Mouse (Mus musculus) hindbrain, embryonic 13.5 days (tissue): ENCODE results near the gene Rab10. TPM values are rescaled to one million over a fixed set of nuclear protein-coding genes. Genes with fewer than 3 reads are reported as not detected.

ENCODE experiments used
- ATAC-seq: fragments of 200-750 bp; cut with Nextera tagmentation; 2 replicates; pipeline ENCODE4 v1.8.0; 2017; ENCODE audit warnings: moderate TSS enrichment; ENCODE audit not compliant: low FRiP score
- H3K27ac ChIP-seq: fragments of 300-500 bp; sonication (generic); 2 replicates; pipeline ENCODE4 v1.5.1; 2015; ENCODE audit warnings: inconsistent platforms, mild to moderate bottlenecking, moderate library complexity
- H3K27me3 ChIP-seq: fragments of 300-500 bp; sonication (generic); 2 replicates; pipeline ENCODE4 v1.6.1; 2015; ENCODE audit warnings: mild to moderate bottlenecking, inconsistent platforms
- H3K36me3 ChIP-seq: fragments of 300-500 bp; sonication (generic); 2 replicates; pipeline ENCODE4 v1.6.1; 2015; ENCODE audit warnings: mild to moderate bottlenecking, inconsistent platforms
- H3K4me1 ChIP-seq: fragments of 300-500 bp; sonication (generic); replicated peaks from 2 replicates; pipeline ENCODE4 v1.6.1; 2015; ENCODE audit warnings: inconsistent platforms
- H3K4me2 ChIP-seq: fragments of 300-500 bp; sonication (generic); 2 replicates; pipeline ENCODE4 v1.6.1; 2015; ENCODE audit warnings: inconsistent platforms, mild to moderate bottlenecking, moderate library complexity
- H3K4me3 ChIP-seq: fragments of 300-500 bp; sonication (generic); 2 replicates; pipeline ENCODE4 v1.5.1; 2015; ENCODE audit warnings: mild to moderate bottlenecking, inconsistent platforms
- H3K9ac ChIP-seq: fragments of 300-500 bp; sonication (generic); 2 replicates; pipeline ENCODE4 v1.6.1; 2015; ENCODE audit warnings: mild to moderate bottlenecking, inconsistent platforms
- H3K9me3 ChIP-seq: fragments of 300-500 bp; sonication (generic); 2 replicates; pipeline ENCODE4 v1.6.1; 2016; ENCODE audit warnings: inconsistent platforms
- WGBS: fragments of 180-500 bp; shearing (Covaris S2); methylation state at CpG from one replicate; pipeline ENCODE4 v1.1.7; 2015; 5-methylcytosine and 5-hydroxymethylcytosine counted together
- polyA plus RNA-seq: library from polyadenylated mRNA; unstranded; fragments of >200 nt; fragmentation: Nextera tagmentation; extraction: Ambion mirVana; gene quantifications from 2 replicates; pipeline ENCODE4 v1.2.1, GENCODE M21; 2015

Gene Rab10
- polyA plus RNA-seq, 1 experiment from 2014 or later, result 138 TPM

DNA sequence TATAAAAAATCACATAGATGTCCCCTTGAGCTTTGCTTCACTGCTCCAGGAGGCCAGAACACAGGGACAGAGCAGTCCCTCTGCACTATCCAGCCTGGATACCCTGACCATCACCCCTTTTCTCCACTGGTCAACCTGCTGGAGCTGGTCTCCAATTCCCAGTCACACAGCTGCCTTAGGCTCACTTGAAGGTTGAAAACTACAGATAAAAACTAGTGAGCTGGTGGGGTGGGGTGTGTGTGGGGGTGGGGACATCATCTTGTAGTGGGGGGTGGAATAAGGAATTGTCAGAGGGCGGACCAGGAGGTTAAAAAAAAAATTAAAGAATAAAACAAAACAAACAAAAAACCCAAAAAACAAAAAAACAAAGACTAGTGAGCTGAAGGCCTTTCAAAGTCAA, 21.3 kb downstream of the Rab10 start:
- Histone ChIP-seq H3K9ac (no peak overlapping the region), H3K9me3 (peaks cover 14% of the 10 kb centered on the region; the same call in 1 of the 2 replicates), H3K27ac (no peak overlapping the region), H3K4me1 (no peaks in the 10 kb centered on the region), H3K36me3 (peaks cover 11% of the 10 kb centered on the region), H3K4me3 (no peak overlapping the region), H3K27me3 (no peaks in the 10 kb centered on the region), H3K4me2 (no peak overlapping the region)
- WGBS, result 93% methylated on average over 1 of the region's 1 CpGs
- no peak for ATAC-seq

GRCm38 (mm10) chr12:3285919-3286318, 23.9 kb downstream of the Rab10 start:
- Histone ChIP-seq H3K9me3 (peaks cover 10% of the 10 kb centered on the region; the same call in 1 of the 2 replicates), H3K27ac (no peak overlapping the region), H3K4me2 (no peak overlapping the region), H3K4me1 (no peaks in the 10 kb centered on the region), H3K9ac (no peak overlapping the region), H3K27me3 (no peaks in the 10 kb centered on the region), H3K4me3 (no peak overlapping the region), H3K36me3 (peaks cover 4% of the 10 kb centered on the region)
- ATAC-seq, result no peak
- WGBS, result 94% methylated on average over 1 of the region's 1 CpGs

DNA sequence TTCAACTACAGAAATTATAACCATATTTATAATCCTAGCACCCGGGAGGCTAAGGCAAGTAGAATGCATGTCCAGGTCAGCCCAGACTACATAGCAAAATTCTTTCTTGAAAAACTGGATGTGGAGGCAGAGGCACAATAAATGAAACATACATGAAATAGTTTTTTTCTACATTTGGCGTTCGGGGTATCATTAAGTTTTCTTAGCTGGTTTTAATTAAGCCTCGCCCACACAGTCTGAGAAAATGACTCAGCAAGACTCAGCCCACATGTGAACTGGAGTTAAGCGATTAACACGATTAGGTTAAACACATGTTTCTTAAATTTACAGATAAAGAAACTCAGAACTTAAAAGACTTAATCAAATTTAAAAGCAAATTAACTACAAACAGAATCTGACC, 24.4 kb downstream of the Rab10 start:
- 86% methylated on average over 6 of the region's 6 CpGs for WGBS
- Histone ChIP-seq H3K27ac (no peak overlapping the region), H3K9me3 (peaks cover 9% of the 10 kb centered on the region; the same call in 1 of the 2 replicates), H3K4me2 (no peak overlapping the region), H3K4me3 (no peak overlapping the region), H3K27me3 (no peaks in the 10 kb centered on the region), H3K4me1 (no peaks in the 10 kb centered on the region), H3K9ac (no peak overlapping the region), H3K36me3 (no peaks in the 10 kb centered on the region; the same call in 1 of the 2 replicates)
- ATAC-seq, result no peak

- Histone ChIP-seq H3K4me2 (no peak overlapping the region), H3K36me3 (peaks cover 3% of the 10 kb centered on the region; the same call in 1 of the 2 replicates), H3K9me3 (peaks cover 9% of the 10 kb centered on the region; the same call in 1 of the 2 replicates), H3K4me3 (no peak overlapping the region), H3K9ac (no peak overlapping the region), H3K27me3 (no peaks in the 10 kb centered on the region), H3K4me1 (no peaks in the 10 kb centered on the region), H3K27ac (no peak overlapping the region)
- WGBS, result 93% methylated on average over 2 of the region's 2 CpGs
- no peak for ATAC-seq
Observed at GRCm38 (mm10) chr12:3284463-3284862, 25.3 kb downstream of the Rab10 start.

DNA sequence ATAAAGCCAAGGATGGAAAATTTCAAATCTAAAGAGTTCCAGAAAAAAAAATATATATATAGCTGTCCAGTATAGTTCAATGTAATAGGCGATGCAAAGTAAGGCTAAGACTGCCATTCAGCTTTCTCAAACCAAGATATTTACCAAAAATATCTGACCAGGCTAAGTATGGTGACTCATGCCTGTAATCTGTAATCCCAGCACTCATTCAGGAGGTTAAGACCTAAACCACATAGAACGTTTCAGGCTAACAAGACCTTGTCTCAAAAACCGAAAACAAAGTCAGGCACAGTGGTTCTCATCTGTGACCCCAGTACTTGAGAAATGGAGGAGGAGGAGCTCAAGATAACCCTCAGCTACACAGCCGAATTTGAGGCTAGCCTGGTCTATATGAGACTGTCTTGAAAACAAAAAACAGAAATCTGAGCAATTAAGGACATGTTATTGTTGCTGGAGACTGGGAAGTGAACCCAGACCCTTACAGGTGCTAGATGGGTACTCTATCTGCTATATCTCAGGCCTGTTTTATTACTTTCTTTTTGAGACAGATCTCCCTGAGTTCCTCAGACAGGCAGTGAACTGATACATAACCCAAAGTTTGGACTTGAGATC, 25.8 kb downstream of the Rab10 start:
- no peak overlapping the region for H3K9ac ChIP-seq
- H3K4me2 ChIP-seq, result no peak overlapping the region
- H3K4me1 ChIP-seq, result no peaks in the 10 kb centered on the region
- no peak for ATAC-seq
- H3K27me3 ChIP-seq, result no peaks in the 10 kb centered on the region
- H3K27ac ChIP-seq, result no peak overlapping the region
- 93% methylated on average over 4 of the region's 4 CpGs for WGBS
- H3K9me3 ChIP-seq, result peaks cover 9% of the 10 kb centered on the region; the same call in 1 of the 2 replicates
- peaks cover 3% of the 10 kb centered on the region; the same call in 1 of the 2 replicates for H3K36me3 ChIP-seq
- no peak overlapping the region for H3K4me3 ChIP-seq

DNA sequence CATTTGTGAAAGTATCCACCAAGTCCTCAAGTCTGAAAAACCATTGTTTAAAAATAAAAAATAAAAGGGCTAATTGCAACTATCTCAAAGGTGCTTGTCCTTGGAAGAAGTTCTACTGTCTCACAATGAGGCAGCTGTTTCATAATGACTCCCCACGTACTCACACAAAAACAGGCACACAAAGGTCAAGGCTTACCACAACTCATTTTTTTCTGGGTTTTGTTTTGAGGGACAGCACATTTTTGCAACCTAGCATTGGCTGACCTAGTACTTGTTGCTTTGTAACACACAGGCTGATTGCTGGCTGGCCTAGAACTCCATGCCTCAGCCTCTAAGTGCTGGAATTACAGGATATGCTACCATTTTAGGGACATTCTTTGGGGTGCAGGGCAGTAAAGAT, 26.8 kb downstream of the Rab10 start:
- WGBS, result 70% methylated on average over 1 of the region's 1 CpGs
- Histone ChIP-seq H3K4me1 (no peaks in the 10 kb centered on the region), H3K9ac (no peak overlapping the region), H3K4me2 (no peak overlapping the region), H3K4me3 (no peak overlapping the region), H3K27ac (no peak overlapping the region), H3K9me3 (peaks cover 1% of the 10 kb centered on the region; the same call in 1 of the 2 replicates), H3K27me3 (no peaks in the 10 kb centered on the region), H3K36me3 (peaks cover 3% of the 10 kb centered on the region; the same call in 1 of the 2 replicates)
- ATAC-seq, result no peak

GRCm38 (mm10) chr12:3282520-3282919, 27.2 kb downstream of the Rab10 start:
- ATAC-seq, result no peak
- 90% methylated on average over 2 of the region's 2 CpGs for WGBS
- no peaks in the 10 kb centered on the region for H3K9me3 ChIP-seq

DNA sequence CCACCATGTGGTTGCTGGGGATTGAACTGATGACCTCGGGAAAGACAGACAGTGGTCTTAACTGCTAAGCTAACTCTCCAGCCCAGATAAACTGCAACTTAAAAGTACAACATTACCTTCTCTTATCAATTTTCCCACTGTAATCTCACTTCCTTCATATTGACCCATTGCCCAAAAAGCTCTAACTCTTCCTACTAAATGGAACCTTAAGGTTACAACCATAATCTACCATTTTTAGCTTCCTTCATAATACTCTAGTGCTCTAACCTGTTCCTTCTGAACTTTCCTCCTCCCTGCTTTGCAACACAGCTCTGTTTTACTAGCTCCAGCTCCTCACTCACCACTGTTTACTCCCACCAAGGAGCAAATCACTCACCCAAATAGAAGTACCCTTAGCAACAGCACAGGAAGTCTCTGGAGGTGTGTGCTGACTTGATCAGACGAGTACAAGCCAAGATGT, 30.9 kb downstream of the Rab10 start:
- Histone ChIP-seq H3K4me1 (no peaks in the 10 kb centered on the region), H3K27ac (no peak overlapping the region), H3K4me2 (no peak overlapping the region), H3K27me3 (no peaks in the 10 kb centered on the region), H3K4me3 (no peak overlapping the region), H3K9ac (no peak overlapping the region), H3K36me3 (peaks cover 3% of the 10 kb centered on the region; the same call in 1 of the 2 replicates), H3K9me3 (no peaks in the 10 kb centered on the region)
- 93% methylated on average over 2 of the region's 2 CpGs for WGBS
- ATAC-seq, result no peak

More at GRCm38 (mm10) chr12:3282520-3282919, 27.2 kb downstream of the Rab10 start:
- no peak overlapping the region for H3K4me3 ChIP-seq
- H3K4me2 ChIP-seq, result no peak overlapping the region
- peaks cover 3% of the 10 kb centered on the region; the same call in 1 of the 2 replicates for H3K36me3 ChIP-seq
- no peaks in the 10 kb centered on the region for H3K4me1 ChIP-seq
- H3K27me3 ChIP-seq, result no peaks in the 10 kb centered on the region
- H3K9ac ChIP-seq, result no peak overlapping the region
- no peak overlapping the region for H3K27ac ChIP-seq

DNA sequence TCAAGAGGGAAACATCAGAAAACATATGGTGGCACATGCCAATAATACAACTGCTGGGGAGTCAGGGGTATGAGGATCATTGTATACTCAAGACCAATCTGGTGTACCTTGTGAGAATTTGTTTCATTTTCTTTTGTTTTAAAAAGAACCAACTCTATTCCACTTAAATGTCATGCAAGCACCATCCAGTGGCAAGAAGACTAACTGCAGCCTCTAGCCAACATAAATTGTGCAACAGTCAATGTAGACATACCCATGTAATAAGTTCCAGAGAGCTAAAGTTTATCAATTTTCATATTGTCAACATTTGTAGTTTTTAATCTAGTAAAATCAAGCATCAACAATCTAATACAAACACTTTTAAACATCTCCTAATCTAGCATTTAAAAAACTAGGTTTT, 39.0 kb downstream of the Rab10 start:
- Histone ChIP-seq H3K4me2 (no peak overlapping the region), H3K4me1 (no peaks in the 10 kb centered on the region), H3K9ac (no peak overlapping the region), H3K36me3 (peaks cover 7% of the 10 kb centered on the region; the same call in 1 of the 2 replicates), H3K27ac (no peak overlapping the region), H3K27me3 (no peaks in the 10 kb centered on the region), H3K4me3 (no peak overlapping the region), H3K9me3 (peaks cover 5% of the 10 kb centered on the region; the same call in 1 of the 2 replicates)
- no peak for ATAC-seq

GRCm38 (mm10) chr12:3267397-3267796, 42.4 kb downstream of the Rab10 start:
- Histone ChIP-seq H3K9me3 (peaks cover 5% of the 10 kb centered on the region; the same call in 1 of the 2 replicates), H3K9ac (no peak overlapping the region), H3K4me3 (no peak overlapping the region), H3K27me3 (no peaks in the 10 kb centered on the region), H3K4me2 (no peak overlapping the region), H3K27ac (no peak overlapping the region), H3K4me1 (no peaks in the 10 kb centered on the region), H3K36me3 (peaks cover 7% of the 10 kb centered on the region)
- ATAC-seq, result no peak
- WGBS, result 100% methylated on average over 2 of the region's 2 CpGs

- WGBS, result 95% methylated on average over 2 of the region's 2 CpGs
- no peaks in the 10 kb centered on the region for H3K9me3 ChIP-seq
- no peak overlapping the region for H3K9ac ChIP-seq
- H3K4me1 ChIP-seq, result no peaks in the 10 kb centered on the region
- no peak overlapping the region for H3K27ac ChIP-seq
- no peak overlapping the region for H3K4me2 ChIP-seq
- ATAC-seq, result no peak
- peaks cover 9% of the 10 kb centered on the region for H3K36me3 ChIP-seq
- H3K27me3 ChIP-seq, result no peaks in the 10 kb centered on the region
- no peak overlapping the region for H3K4me3 ChIP-seq
Observed at GRCm38 (mm10) chr12:3265188-3265587, 44.6 kb downstream of the Rab10 start.

- peaks cover 9% of the 10 kb centered on the region for H3K36me3 ChIP-seq
- H3K27me3 ChIP-seq, result no peaks in the 10 kb centered on the region
- no peaks in the 10 kb centered on the region for H3K9me3 ChIP-seq
- H3K9ac ChIP-seq, result no peak overlapping the region
- no peak overlapping the region for H3K4me2 ChIP-seq
- 85% methylated on average over 2 of the region's 2 CpGs for WGBS
- ATAC-seq, result no peak
- H3K27ac ChIP-seq, result no peak overlapping the region
- H3K4me1 ChIP-seq, result no peaks in the 10 kb centered on the region
- H3K4me3 ChIP-seq, result no peak overlapping the region
Observed at GRCm38 (mm10) chr12:3264449-3264848, 45.3 kb downstream of the Rab10 start.

GRCm38 (mm10) chr12:3261596-3261995, 48.2 kb downstream of the Rab10 start:
- Histone ChIP-seq H3K4me2 (no peak overlapping the region), H3K4me3 (no peak overlapping the region), H3K9me3 (no peaks in the 10 kb centered on the region), H3K27ac (no peak overlapping the region), H3K4me1 (no peaks in the 10 kb centered on the region), H3K9ac (no peak overlapping the region), H3K27me3 (no peaks in the 10 kb centered on the region), H3K36me3 (peaks cover 13% of the 10 kb centered on the region)
- no peak for ATAC-seq
- WGBS, result 97% methylated on average over 25 of the region's 25 CpGs
